Mouse (Mus musculus) testis, adult 2 months (tissue): ENCODE measurements around the gene Rgl2.

Experiments
- CTCF ChIP-seq: fragments of 200-500 bp; IDR thresholded peaks from 2 replicates; pipeline ENCODE4 v1.5.1; 2012; ENCODE audit warnings: low read depth, mild to moderate bottlenecking, inconsistent platforms, low read length, moderate library complexity; ENCODE audit not compliant: control insufficient read depth, insufficient read depth, insufficient replicate concordance
- POLR2A ChIP-seq: fragments of 200-500 bp; IDR thresholded peaks from 2 replicates; pipeline ENCODE4 v1.6.1; 2012; ENCODE audit warnings: low read depth, mild to moderate bottlenecking, inconsistent platforms, low read length, moderate library complexity; ENCODE audit not compliant: control insufficient read depth

- TF ChIP-seq POLR2A (no peak), CTCF (no peak)
These were observed 28.1 kb downstream of the Rgl2 start for GRCm38 (mm10) chr17:33957493-33957892.
